Mouse (Mus musculus): Measurements from ENCODE around the gene Slc30a1. TPM values are rescaled to one million over a fixed set of nuclear protein-coding genes. Genes with fewer than 3 reads are reported as not detected.

Gene Slc30a1
- polyA plus RNA-seq, 1 experiment from 2014 or later = 1.9 TPM

DNA sequence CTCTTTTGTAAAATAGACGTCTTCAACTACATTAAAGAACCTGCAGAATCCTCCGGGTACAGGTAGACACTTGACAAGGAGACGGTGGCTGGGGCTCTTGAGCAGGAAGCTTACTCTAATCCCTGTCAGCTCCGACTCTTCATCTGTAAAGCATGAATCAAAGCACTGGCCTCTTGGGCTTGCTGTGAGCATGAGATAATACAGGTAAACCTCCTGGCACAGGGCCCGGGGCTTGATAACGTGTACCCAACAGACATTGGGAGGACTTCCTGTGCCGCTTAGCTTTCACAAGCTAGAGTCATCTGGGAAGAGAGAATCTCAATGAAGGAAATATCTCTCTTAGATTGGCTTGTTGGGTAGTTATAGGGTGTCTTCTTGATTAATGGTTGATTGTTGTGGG is 31.6 kb upstream of the Slc30a1 start:
- WGBS = 92% methylated on average over 7 of the region's 7 CpGs
- ATAC-seq (ENCODE audit: low FRiP score) = no peak
- Histone ChIP-seq H3K27me3 (ENCODE audit: control insufficient read depth, insufficient read depth, low read length) (no peaks in the 10 kb centered on the region), H3K9ac (ENCODE audit: low read depth, low read length) (no peak overlapping the region), H3K9me3 (ENCODE audit: control insufficient read depth, low read length) (no peaks in the 10 kb centered on the region), H3K36me3 (ENCODE audit: control insufficient read depth, insufficient read depth, low read length) (no peaks in the 10 kb centered on the region), H3K4me1 (replicated peaks; ENCODE audit: control insufficient read depth, insufficient read depth, low read length) (no peaks in the 10 kb centered on the region), H3K4me3 (ENCODE audit: low read depth, low read length) (no peak overlapping the region), H3K4me2 (replicated peaks; ENCODE audit: low read depth, low read length) (no peak overlapping the region), H3K27ac (ENCODE audit: low read depth, low read length) (no peak overlapping the region)
- DNase-seq (ENCODE audit: low spot score) = no peak

DNA sequence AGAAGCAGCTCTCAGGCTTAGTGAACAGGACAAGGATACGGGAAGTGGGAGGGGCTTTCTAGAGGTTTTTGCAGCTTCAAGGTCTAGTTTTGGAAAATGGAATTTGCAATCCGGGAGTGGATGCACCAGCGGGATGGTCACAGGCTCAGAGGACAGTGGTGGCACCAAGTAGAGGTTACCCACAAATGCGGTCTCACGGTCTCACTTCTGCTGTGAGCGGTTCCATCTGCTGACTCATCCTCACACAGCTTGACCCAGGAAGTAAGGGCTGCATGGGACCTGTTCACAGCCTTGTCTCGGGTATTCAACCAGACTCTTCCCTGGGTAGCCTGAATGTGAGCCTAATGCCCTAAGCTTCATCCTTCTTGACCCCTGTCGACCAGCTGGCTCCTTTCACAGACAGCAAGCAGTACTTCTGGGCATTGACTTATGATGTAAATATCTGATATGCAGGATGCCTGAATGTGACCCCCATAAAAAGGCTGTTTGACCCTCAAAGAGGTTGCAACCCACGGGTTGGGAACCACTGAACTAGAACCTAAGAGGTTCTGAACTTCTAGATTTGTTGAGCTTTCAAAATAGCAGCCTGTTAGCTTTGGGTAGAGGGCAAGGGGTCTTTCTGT is 30.8 kb upstream of the Slc30a1 start:
- no peaks in the 10 kb centered on the region for H3K9me3 ChIP-seq (ENCODE audit: control insufficient read depth, low read length)
- 77% methylated on average over 9 of the region's 9 CpGs for WGBS
- no peak overlapping the region for H3K9ac ChIP-seq (ENCODE audit: low read depth, low read length)
- no peak overlapping the region for H3K27ac ChIP-seq (ENCODE audit: low read depth, low read length)
- no peak for ATAC-seq (ENCODE audit: low FRiP score)
- no peak overlapping the region for H3K4me2 ChIP-seq (replicated peaks; ENCODE audit: low read depth, low read length)
- no peak overlapping the region for H3K4me3 ChIP-seq (ENCODE audit: low read depth, low read length)
- no peaks in the 10 kb centered on the region for H3K27me3 ChIP-seq (ENCODE audit: control insufficient read depth, insufficient read depth, low read length)
- no peaks in the 10 kb centered on the region for H3K36me3 ChIP-seq (ENCODE audit: control insufficient read depth, insufficient read depth, low read length)
- no peak for DNase-seq (ENCODE audit: low spot score)
- no peaks in the 10 kb centered on the region for H3K4me1 ChIP-seq (replicated peaks; ENCODE audit: control insufficient read depth, insufficient read depth, low read length)

DNA sequence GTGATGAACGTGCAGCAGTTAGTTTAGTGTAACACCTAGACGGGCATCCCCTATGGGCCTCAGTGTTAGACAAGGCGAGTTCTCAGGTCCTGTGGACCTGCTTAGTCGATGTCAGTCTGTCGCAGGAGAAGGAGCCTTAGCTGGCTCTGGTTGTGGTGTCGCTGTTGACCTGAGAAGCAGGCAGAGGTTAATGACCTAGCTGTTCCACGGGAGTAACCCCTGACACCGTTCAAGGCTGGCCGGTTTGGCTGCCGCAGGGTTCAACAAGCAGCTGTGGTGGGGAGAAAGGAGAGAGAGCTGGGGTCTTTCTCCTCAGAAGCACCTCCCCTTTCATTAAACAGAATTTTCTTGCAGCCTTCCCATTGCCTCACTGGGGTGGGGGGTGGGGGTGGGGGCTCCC is 28.9 kb upstream of the Slc30a1 start:
- no peak for ATAC-seq (ENCODE audit: low FRiP score)
- DNase-seq (ENCODE audit: low spot score) = no peak
- Histone ChIP-seq H3K4me1 (replicated peaks; ENCODE audit: control insufficient read depth, insufficient read depth, low read length) (no peaks in the 10 kb centered on the region), H3K9me3 (ENCODE audit: control insufficient read depth, low read length) (no peaks in the 10 kb centered on the region), H3K36me3 (ENCODE audit: control insufficient read depth, insufficient read depth, low read length) (no peaks in the 10 kb centered on the region), H3K9ac (ENCODE audit: low read depth, low read length) (no peak overlapping the region), H3K27ac (ENCODE audit: low read depth, low read length) (no peak overlapping the region), H3K27me3 (ENCODE audit: control insufficient read depth, insufficient read depth, low read length) (no peaks in the 10 kb centered on the region), H3K4me2 (replicated peaks; ENCODE audit: low read depth, low read length) (no peak overlapping the region), H3K4me3 (ENCODE audit: low read depth, low read length) (no peak overlapping the region)
- WGBS = 66% methylated on average over 10 of the region's 10 CpGs

- Histone ChIP-seq H3K4me1 (replicated peaks; ENCODE audit: control insufficient read depth, insufficient read depth, low read length) (no peaks in the 10 kb centered on the region), H3K4me2 (replicated peaks; ENCODE audit: low read depth, low read length) (no peak overlapping the region), H3K9ac (ENCODE audit: low read depth, low read length) (no peak overlapping the region), H3K27ac (ENCODE audit: low read depth, low read length) (no peak overlapping the region), H3K36me3 (ENCODE audit: control insufficient read depth, insufficient read depth, low read length) (no peaks in the 10 kb centered on the region), H3K4me3 (ENCODE audit: low read depth, low read length) (no peak overlapping the region), H3K9me3 (ENCODE audit: control insufficient read depth, low read length) (no peaks in the 10 kb centered on the region), H3K27me3 (ENCODE audit: control insufficient read depth, insufficient read depth, low read length) (no peaks in the 10 kb centered on the region)
- 91% methylated on average over 4 of the region's 4 CpGs for WGBS
- ATAC-seq (ENCODE audit: low FRiP score) (no peak), DNase-seq (ENCODE audit: low spot score) (no peak)
Measured at GRCm38 (mm10) chr1:191878518-191878921, 28.0 kb upstream of the Slc30a1 start.

- DNase-seq (ENCODE audit: low spot score) = no peak
- Histone ChIP-seq H3K4me1 (replicated peaks; ENCODE audit: control insufficient read depth, insufficient read depth, low read length) (no peaks in the 10 kb centered on the region), H3K36me3 (ENCODE audit: control insufficient read depth, insufficient read depth, low read length) (no peaks in the 10 kb centered on the region), H3K9me3 (ENCODE audit: control insufficient read depth, low read length) (no peaks in the 10 kb centered on the region), H3K4me3 (ENCODE audit: low read depth, low read length) (no peak overlapping the region), H3K4me2 (replicated peaks; ENCODE audit: low read depth, low read length) (no peak overlapping the region), H3K27ac (ENCODE audit: low read depth, low read length) (no peak overlapping the region), H3K9ac (ENCODE audit: low read depth, low read length) (no peak overlapping the region), H3K27me3 (ENCODE audit: control insufficient read depth, insufficient read depth, low read length) (no peaks in the 10 kb centered on the region)
- 94% methylated on average over 3 of the region's 3 CpGs for WGBS
- ATAC-seq (ENCODE audit: low FRiP score) = no peak
Measured at GRCm38 (mm10) chr1:191880247-191880646, 26.3 kb upstream of the Slc30a1 start.

DNA sequence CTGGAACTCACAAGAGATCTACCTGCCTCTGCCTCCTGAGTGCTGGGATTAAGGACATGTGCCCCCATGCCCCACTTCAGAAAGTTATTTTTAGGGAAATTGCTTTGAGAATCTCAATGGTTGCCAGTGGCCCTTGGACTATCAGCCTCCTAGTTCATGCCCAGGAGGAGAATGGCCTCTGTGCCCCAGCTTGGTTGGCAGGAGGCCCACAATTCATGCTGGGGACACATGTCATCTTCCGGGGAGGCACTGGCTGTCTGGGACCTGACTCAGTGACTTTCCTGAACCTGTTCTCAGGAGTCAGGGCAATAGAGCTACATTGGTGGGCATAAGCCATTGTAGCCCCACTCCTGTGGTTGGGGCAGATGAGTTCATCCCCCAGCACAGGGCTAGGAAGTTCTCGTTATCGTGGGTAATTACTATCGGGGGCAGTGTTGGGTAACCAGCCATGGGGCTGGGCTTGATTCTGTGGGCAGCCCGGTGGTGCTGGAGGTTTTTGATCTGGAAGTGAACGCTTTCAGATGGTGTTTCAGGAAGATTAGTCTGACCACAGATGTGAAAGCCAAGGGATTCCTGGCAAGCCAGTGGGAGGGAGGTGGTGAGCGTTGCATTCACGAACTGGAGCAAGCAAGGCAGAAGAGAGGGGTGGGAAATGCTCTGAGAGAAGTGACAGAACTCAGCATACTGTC is 25.5 kb upstream of the Slc30a1 start:
- WGBS = 84% methylated on average over 8 of the region's 8 CpGs
- H3K27ac ChIP-seq (ENCODE audit: low read depth, low read length) = no peak overlapping the region
- no peaks in the 10 kb centered on the region for H3K9me3 ChIP-seq (ENCODE audit: control insufficient read depth, low read length)
- no peaks in the 10 kb centered on the region for H3K4me1 ChIP-seq (replicated peaks; ENCODE audit: control insufficient read depth, insufficient read depth, low read length)
- H3K4me3 ChIP-seq (ENCODE audit: low read depth, low read length) = no peak overlapping the region
- no peaks in the 10 kb centered on the region for H3K27me3 ChIP-seq (ENCODE audit: control insufficient read depth, insufficient read depth, low read length)
- no peak overlapping the region for H3K9ac ChIP-seq (ENCODE audit: low read depth, low read length)
- DNase-seq (ENCODE audit: low spot score) = no peak
- no peaks in the 10 kb centered on the region for H3K36me3 ChIP-seq (ENCODE audit: control insufficient read depth, insufficient read depth, low read length)
- H3K4me2 ChIP-seq (replicated peaks; ENCODE audit: low read depth, low read length) = no peak overlapping the region
- ATAC-seq (ENCODE audit: low FRiP score) = no peak

GRCm38 (mm10) chr1:191881663-191882062 is 24.9 kb upstream of the Slc30a1 start:
- Histone ChIP-seq H3K27ac (ENCODE audit: low read depth, low read length) (no peak overlapping the region), H3K4me2 (replicated peaks; ENCODE audit: low read depth, low read length) (no peak overlapping the region), H3K4me3 (ENCODE audit: low read depth, low read length) (no peak overlapping the region), H3K36me3 (ENCODE audit: control insufficient read depth, insufficient read depth, low read length) (no peaks in the 10 kb centered on the region), H3K9ac (ENCODE audit: low read depth, low read length) (no peak overlapping the region), H3K27me3 (ENCODE audit: control insufficient read depth, insufficient read depth, low read length) (no peaks in the 10 kb centered on the region), H3K4me1 (replicated peaks; ENCODE audit: control insufficient read depth, insufficient read depth, low read length) (no peaks in the 10 kb centered on the region), H3K9me3 (ENCODE audit: control insufficient read depth, low read length) (no peaks in the 10 kb centered on the region)
- WGBS = 83% methylated on average over 2 of the region's 2 CpGs
- DNase-seq (ENCODE audit: low spot score) = no peak
- no peak for ATAC-seq (ENCODE audit: low FRiP score)

DNA sequence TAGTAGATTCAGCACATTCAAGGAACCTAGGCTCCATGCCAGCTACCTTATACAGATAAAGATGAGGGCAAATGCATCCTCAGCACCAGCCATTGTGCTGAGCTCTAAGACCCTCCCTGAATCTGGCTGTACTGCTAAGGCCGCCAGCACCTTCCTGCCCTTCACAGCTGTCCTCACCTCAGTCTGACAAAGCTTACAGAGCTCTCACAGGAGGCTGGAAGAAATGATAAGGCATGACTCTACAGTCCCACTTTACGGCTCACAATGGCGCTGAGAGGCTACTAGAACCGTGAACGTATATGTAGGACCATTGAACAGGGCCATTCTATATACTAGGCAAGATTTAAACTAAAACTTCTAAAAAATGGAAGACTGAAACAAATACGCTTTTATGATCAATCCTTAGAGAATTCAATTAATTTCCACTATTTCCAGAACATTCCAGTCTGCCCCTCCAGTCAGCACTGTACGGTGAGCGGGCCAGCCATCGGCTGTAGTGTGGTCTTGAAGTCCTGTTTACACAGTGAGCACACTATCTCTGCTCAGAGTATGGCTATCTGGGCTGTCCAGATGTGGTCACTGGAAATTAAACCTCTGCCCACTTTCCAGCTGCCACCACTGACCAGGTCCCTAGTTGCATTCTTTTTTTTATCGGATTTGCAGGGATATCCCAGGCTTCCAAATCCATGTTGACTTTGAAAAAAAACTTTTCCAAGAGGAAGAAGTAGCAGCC is 23.9 kb upstream of the Slc30a1 start:
- WGBS = 91% methylated on average over 10 of the region's 10 CpGs
- no peak overlapping the region for H3K27ac ChIP-seq (ENCODE audit: low read depth, low read length)
- no peak overlapping the region for H3K4me2 ChIP-seq (replicated peaks; ENCODE audit: low read depth, low read length)
- no peak for DNase-seq (ENCODE audit: low spot score)
- no peaks in the 10 kb centered on the region for H3K27me3 ChIP-seq (ENCODE audit: control insufficient read depth, insufficient read depth, low read length)
- H3K4me1 ChIP-seq (replicated peaks; ENCODE audit: control insufficient read depth, insufficient read depth, low read length) = no peaks in the 10 kb centered on the region
- H3K4me3 ChIP-seq (ENCODE audit: low read depth, low read length) = no peak overlapping the region
- no peaks in the 10 kb centered on the region for H3K9me3 ChIP-seq (ENCODE audit: control insufficient read depth, low read length)
- no peak for ATAC-seq (ENCODE audit: low FRiP score)
- H3K9ac ChIP-seq (ENCODE audit: low read depth, low read length) = no peak overlapping the region
- H3K36me3 ChIP-seq (ENCODE audit: control insufficient read depth, insufficient read depth, low read length) = no peaks in the 10 kb centered on the region

- Histone ChIP-seq H3K9me3 (ENCODE audit: control insufficient read depth, low read length) (no peaks in the 10 kb centered on the region), H3K4me1 (replicated peaks; ENCODE audit: control insufficient read depth, insufficient read depth, low read length) (no peaks in the 10 kb centered on the region), H3K4me3 (ENCODE audit: low read depth, low read length) (no peak overlapping the region), H3K4me2 (replicated peaks; ENCODE audit: low read depth, low read length) (no peak overlapping the region), H3K27ac (ENCODE audit: low read depth, low read length) (no peak overlapping the region), H3K27me3 (ENCODE audit: control insufficient read depth, insufficient read depth, low read length) (no peaks in the 10 kb centered on the region), H3K9ac (ENCODE audit: low read depth, low read length) (no peak overlapping the region), H3K36me3 (ENCODE audit: control insufficient read depth, insufficient read depth, low read length) (no peaks in the 10 kb centered on the region)
- 80% methylated on average over 5 of the region's 5 CpGs for WGBS
- DNase-seq (ENCODE audit: low spot score) (no peak), ATAC-seq (ENCODE audit: low FRiP score) (no peak)
Measured at GRCm38 (mm10) chr1:191883654-191884053, 22.9 kb upstream of the Slc30a1 start.

Measured in hindbrain, embryonic 11.5 days (tissue).